Comparison of ENCODE assay signal across 20 mouse cellular contexts in genomic region chr4:106928961-106929360, GRCm38 (mm10). TPM values are rescaled to one million over a fixed set of nuclear protein-coding genes. Genes with fewer than 3 reads are reported as not detected.
DNase-seq lines count a peak whose midpoint lies in the region; ATAC-seq and TF ChIP-seq lines count a peak whose summit lies in the region.
"Had no signal": no experiment of that assay in that cellular context is flagged by ENCODE, and none has a peak within 500 bp of the region (broad histone marks: within the 10 kb centered on the region; RNA-seq: fewer than 3 reads in every experiment).

No protein-coding gene starts in this region.

- no peak overlapping the region for H3K4me3 ChIP-seq in hindbrain, embryonic 13.5 days
- H3K4me3 ChIP-seq in hindbrain, embryonic 11.5 days (ENCODE audit: low read depth, low read length) = no peak overlapping the region
- H3K4me3 ChIP-seq in forebrain, postnatal 0 days (ENCODE audit: low read depth, low read length) = no peak overlapping the region
- H3K4me3 ChIP-seq: forebrain, embryonic 12.5 days; heart, embryonic 13.5 days; kidney, embryonic 15.5 days; midbrain, embryonic 13.5 days; neural tube, embryonic 13.5 days; stomach, embryonic 15.5 days had no signal

- peaks cover 90% of the 10 kb centered on the region for H3K4me1 ChIP-seq in hindbrain, embryonic 13.5 days (replicated peaks)
- H3K4me1 ChIP-seq in hindbrain, embryonic 11.5 days (replicated peaks; ENCODE audit: control insufficient read depth, insufficient read depth, low read length) = peaks cover 6% of the 10 kb centered on the region; the same call in 1 of the 2 replicates
- H3K4me1 ChIP-seq in forebrain, postnatal 0 days (ENCODE audit: insufficient read depth) = peaks cover 4% of the 10 kb centered on the region; the same call in 1 of the 2 replicates

- TF ChIP-seq CTCF in forebrain, postnatal 0 days (IDR thresholded peaks at IDR 0.05; ENCODE audit: low read depth) = no peak

- H3K4me2 ChIP-seq in hindbrain, embryonic 13.5 days = no peak overlapping the region
- H3K4me2 ChIP-seq in hindbrain, embryonic 11.5 days (replicated peaks; ENCODE audit: low read depth, low read length) = no peak overlapping the region
- H3K4me2 ChIP-seq in forebrain, postnatal 0 days (ENCODE audit: low read depth) = no peak overlapping the region
- H3K4me2 ChIP-seq: forebrain, embryonic 12.5 days; heart, embryonic 13.5 days; kidney, embryonic 15.5 days; midbrain, embryonic 13.5 days; neural tube, embryonic 13.5 days; stomach, embryonic 15.5 days had no signal

- peak; percentile 39 for DNase-seq in adrenal gland, postnatal 14 days
- DNase-seq in adrenal gland, adult 8-10 months = no peak
- DNase-seq in hindbrain, embryonic 11.5 days (ENCODE audit: low spot score) = no peak
- peak; percentile 86 for DNase-seq in brain, adult 2 months (ENCODE audit: low read depth, low spot score)
- DNase-seq in cerebellum, adult 9-11 months = peak; percentile 70
- DNase-seq in forebrain, postnatal 0 days = no peak
- DNase-seq in right cerebral cortex, postnatal 36 days (ENCODE audit: low spot score in 2 of 2) = no peak
- DNase-seq: heart, postnatal 4 days; right cerebral cortex, postnatal 14 days; thymus, adult 18-20 months had no signal

- peaks cover 67% of the 10 kb centered on the region for H3K36me3 ChIP-seq in hindbrain, embryonic 13.5 days
- peaks cover 7% of the 10 kb centered on the region; the same call in 1 of the 2 replicates for H3K36me3 ChIP-seq in hindbrain, embryonic 11.5 days (ENCODE audit: control insufficient read depth, insufficient read depth, low read length)
- H3K36me3 ChIP-seq in forebrain, postnatal 0 days (ENCODE audit: insufficient read depth) = peaks cover 20% of the 10 kb centered on the region; the same call in 1 of the 2 replicates

- no peak overlapping the region for H3K27ac ChIP-seq in hindbrain, embryonic 13.5 days
- no peak overlapping the region for H3K27ac ChIP-seq in hindbrain, embryonic 11.5 days (ENCODE audit: low read depth, low read length)
- H3K27ac ChIP-seq in forebrain, postnatal 0 days (ENCODE audit: low read depth, low read length) = no peak overlapping the region
- H3K27ac ChIP-seq: forebrain, embryonic 12.5 days; heart, embryonic 13.5 days; kidney, embryonic 15.5 days; midbrain, embryonic 13.5 days; neural tube, embryonic 13.5 days; stomach, embryonic 15.5 days had no signal

- 76% methylated on average over 7 of the region's 7 CpGs for WGBS in hindbrain, embryonic 13.5 days
- 82% methylated on average over 7 of the region's 7 CpGs for WGBS in hindbrain, embryonic 11.5 days
- WGBS in forebrain, postnatal 0 days = 71% methylated on average over 7 of the region's 7 CpGs

- H3K9me3 ChIP-seq in hindbrain, embryonic 13.5 days = no peaks in the 10 kb centered on the region
- no peaks in the 10 kb centered on the region for H3K9me3 ChIP-seq in hindbrain, embryonic 11.5 days (ENCODE audit: control insufficient read depth, low read length)
- H3K9me3 ChIP-seq in forebrain, postnatal 0 days (ENCODE audit: low read length) = no peaks in the 10 kb centered on the region
- H3K9me3 ChIP-seq: forebrain, embryonic 12.5 days; G1E; heart, embryonic 13.5 days; kidney, embryonic 15.5 days; midbrain, embryonic 13.5 days; neural tube, embryonic 13.5 days; stomach, embryonic 15.5 days had no signal

- no peaks in the 10 kb centered on the region for H3K27me3 ChIP-seq in hindbrain, embryonic 13.5 days
- H3K27me3 ChIP-seq in hindbrain, embryonic 11.5 days (ENCODE audit: control insufficient read depth, insufficient read depth, low read length) = no peaks in the 10 kb centered on the region
- H3K27me3 ChIP-seq in forebrain, postnatal 0 days (ENCODE audit: insufficient read depth, low read length) = no peaks in the 10 kb centered on the region
- H3K27me3 ChIP-seq: forebrain, embryonic 12.5 days; heart, embryonic 13.5 days; kidney, embryonic 15.5 days; midbrain, embryonic 13.5 days; neural tube, embryonic 13.5 days; stomach, embryonic 15.5 days had no signal

- peak overlapping the region; percentile 24; the same call in 1 of the 2 replicates for H3K9ac ChIP-seq in hindbrain, embryonic 13.5 days
- no peak overlapping the region for H3K9ac ChIP-seq in hindbrain, embryonic 11.5 days (ENCODE audit: low read depth, low read length)
- H3K9ac ChIP-seq in forebrain, postnatal 0 days = no peak overlapping the region
- H3K9ac ChIP-seq: forebrain, embryonic 12.5 days; heart, embryonic 13.5 days; kidney, embryonic 15.5 days; midbrain, embryonic 13.5 days; neural tube, embryonic 13.5 days; stomach, embryonic 15.5 days had no signal

- no peak for ATAC-seq in hindbrain, embryonic 13.5 days (ENCODE audit: low FRiP score)
- no peak for ATAC-seq in hindbrain, embryonic 11.5 days (ENCODE audit: low FRiP score)
- ATAC-seq in forebrain, postnatal 0 days = no peak
- ATAC-seq: activated CD4-positive, CD25-positive, alpha-beta regulatory T cell, adult 4 months; lung, postnatal 0 days; midbrain, embryonic 13.5 days had no signal

RNA-seq across cellular contexts. Expression of gene Ssbp3, which starts 18.5 kb away (rescaled TPM):
- 60.6 and 66.3 TPM in 2 replicates for total RNA-seq in adrenal gland, postnatal 14 days (2021)
- total RNA-seq in adrenal gland, adult 8-10 months (2022) = 100 to 1,000 TPM in 2 of 4 experiments, 10 to 100 TPM in 2; 70.3 to 121 (median 101) TPM
- 179 and 180 TPM in 2 replicates for polyA plus RNA-seq in hindbrain, embryonic 13.5 days (2015; fragmentation: Nextera tagmentation; extraction: Ambion mirVana)
- 141 and 159 TPM in 2 replicates for polyA plus RNA-seq in hindbrain, embryonic 11.5 days (2014; fragmentation: Nextera tagmentation; extraction: Ambion mirVana)
- 113 and 137 TPM in 2 replicates for total RNA-seq in forebrain, postnatal 0 days (2014; rRNA removed)
- polyA plus RNA-seq in forebrain, postnatal 0 days (2015; fragmentation: Nextera tagmentation; extraction: Ambion mirVana) = 103 and 117 TPM in 2 replicates

Comparison
In these comparisons a context has a peak if more than half of its experiments do, and no peak if none do; other contexts are left out.
1. DNase-seq: peak in adrenal gland, postnatal 14 days (single experiment), brain, adult 2 months (single experiment) and cerebellum, adult 9-11 months (single experiment); none in adrenal gland, adult 8-10 months (single experiment), hindbrain, embryonic 11.5 days (single experiment), forebrain, postnatal 0 days (single experiment) and right cerebral cortex, postnatal 36 days (0 of 2).